Mouse (Mus musculus) frontal cortex, postnatal 25 days (tissue): ENCODE measurements around the gene Lrrc3c.
"Not testable (repeated sequence)": the region's sequence is repeated elsewhere in the genome, so short reads cannot be mapped to it uniquely, and the experiment has no call there.

Source experiments
- DNase-seq, 2 experiments: peaks; one replicate each; pipeline ENCODE4 v3.0.0; 2022; ENCODE audit warnings: low spot score in 2 of 2

The Lrrc3c gene

DNA sequence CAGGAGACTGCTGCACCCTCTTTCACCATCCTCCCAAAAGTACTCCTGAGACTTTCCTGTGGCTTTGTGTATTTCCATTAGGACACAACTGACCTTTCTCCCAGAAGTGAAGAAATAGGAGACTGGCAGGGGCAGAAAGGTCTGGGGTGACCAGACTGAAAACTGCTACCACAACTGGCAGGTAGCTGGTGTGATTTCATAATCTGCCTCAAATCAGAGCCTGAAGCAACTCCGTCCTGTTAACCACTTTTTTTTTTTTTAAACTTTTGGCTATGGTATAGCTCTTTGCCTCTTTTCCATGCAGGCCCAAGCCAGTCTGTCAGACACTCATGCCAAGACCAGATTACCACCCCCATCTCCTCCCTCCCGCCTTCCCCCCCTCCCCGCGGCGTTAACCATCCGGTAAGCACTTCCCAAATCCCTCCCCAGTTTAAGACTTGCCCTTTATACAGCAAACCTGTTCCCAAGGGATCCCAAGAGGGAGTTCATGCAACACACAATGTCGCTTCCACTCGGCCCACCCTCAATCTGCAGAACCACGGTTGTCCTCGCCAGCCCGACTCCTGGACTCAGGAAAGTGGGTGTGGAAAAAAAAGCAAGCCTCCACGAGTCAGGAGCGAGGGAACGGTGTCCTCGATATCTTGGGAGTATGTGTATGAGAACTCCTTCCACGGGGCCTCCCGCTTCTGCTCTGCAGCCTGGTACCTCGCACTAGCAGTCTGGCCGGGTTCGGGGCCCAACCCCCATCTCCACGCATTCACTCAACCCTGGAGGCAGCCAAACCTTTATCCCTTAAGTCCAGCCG, 11.8 kb upstream of the Lrrc3c start:
- DNase-seq: no peak

DNA sequence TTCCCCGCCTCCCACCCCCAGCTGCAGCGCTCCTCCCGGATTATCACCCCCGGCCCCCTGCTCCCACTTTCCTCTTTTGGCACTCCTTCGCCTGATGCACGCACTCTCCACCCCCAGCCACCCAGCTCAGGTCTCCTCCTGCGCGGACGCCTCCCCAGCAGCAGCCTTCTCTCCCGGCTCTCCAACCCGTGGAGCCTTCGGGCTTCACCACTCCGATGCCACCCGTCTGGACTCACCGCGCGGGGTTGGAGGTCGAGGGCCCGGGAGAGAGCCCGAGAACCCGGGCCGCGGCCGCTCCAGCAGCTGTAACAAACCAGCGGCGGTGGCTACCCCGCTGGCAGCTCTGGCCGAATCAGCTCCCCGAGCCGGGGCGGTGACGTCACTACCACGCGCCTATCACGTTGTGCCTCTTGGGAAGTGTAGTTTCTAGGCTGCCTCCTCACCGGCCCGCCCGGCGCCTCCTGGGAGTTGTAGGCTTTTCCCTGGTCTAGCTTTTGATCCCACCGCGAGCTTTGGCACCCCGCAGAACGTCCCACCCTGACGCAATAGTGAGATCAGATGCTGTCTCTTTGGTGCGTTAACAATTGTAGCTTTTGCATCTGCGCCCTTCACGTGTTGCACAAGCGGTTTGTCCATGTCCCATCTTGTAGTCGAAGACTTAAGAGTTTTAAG, 11.1 kb upstream of the Lrrc3c start, which contains the start of gene Ormdl3:
TSS of gene Ormdl3 (minus strand) at position 477 of the 672 bp plus-strand sequence.
- peak; percentile 95 to 98 for DNase-seq

DNA sequence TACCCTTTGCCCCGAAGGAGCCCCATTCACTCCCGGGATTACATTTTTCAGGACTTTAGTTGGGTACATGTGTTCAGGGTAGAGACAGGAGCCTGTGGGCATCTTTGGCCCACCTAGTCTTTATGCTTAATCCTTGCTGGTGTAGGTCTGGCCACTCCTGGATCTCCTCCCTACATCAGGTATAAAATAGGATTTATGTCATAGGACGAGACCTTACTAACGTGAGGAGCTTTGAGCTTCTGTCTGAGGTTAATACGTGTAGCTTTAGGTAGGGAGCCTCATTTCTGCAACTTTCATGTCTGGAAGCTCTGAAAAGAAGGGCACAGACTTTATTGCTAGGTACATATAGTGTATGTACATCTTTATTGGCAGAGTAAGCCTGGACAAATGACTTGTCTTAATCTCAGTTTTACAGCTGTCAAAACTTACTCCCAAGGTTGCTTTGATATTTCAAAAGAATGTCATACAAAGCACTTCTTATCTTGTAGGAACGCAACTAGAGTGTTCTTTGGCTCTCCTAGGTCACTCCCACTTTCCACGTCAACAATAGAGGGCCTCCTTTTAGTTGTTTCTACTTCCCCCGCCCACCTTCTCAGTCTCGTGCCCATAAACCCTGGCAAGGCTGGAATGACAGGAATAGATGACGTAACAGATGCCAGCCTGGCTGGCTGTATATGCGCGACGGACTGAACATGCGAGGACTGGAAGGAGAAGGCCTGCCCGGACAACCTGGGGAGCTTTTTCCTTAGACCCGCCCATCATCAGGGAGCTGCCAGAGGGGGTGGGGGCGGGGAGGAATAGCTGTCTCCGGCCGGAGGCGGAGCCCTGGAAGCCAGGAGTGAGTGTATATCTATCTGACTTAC, 10.2 kb upstream of the Lrrc3c start:
- peak in 1 of 2 experiments; percentile 24 for DNase-seq

DNA sequence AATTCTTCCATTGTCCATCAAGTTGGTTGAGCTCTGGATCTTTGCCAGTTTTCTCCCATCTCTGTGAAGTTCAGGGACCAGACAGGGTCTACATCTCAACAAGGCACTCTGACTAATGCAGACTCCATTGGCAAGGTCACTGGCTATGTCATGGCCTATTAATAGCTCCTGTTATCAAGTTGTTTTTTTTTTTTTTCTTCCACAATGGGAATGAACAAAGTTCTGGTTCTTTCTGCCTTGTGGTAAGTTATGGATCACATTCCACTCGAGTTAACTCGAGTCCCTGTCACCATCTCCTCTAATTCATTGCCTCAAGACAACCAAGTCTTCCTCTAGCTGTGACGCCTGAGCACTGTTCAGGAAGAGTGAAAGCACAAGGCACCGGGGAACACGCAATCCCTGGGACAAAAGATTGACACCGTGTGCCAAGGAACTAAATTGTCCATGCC, 9.2 kb upstream of the Lrrc3c start:
- no peak for DNase-seq

DNA sequence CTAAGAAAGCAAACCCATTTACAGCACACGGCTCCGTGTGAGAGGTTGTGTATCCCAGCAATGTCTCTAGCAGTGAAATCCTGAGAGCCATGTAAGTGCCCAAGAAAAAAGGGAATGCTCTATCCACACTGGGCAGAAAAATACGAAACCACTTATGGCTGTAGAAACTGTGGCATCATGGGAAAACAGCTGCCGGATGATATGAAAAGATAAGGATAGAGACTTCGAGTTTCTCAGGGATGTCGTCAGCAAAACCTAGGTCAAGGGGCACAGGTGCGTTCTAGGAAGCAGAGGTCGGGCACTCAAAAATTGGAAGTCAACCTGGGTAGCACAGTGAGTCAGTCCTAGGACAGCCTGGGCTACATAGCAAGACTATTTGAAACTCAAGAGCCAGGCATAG, 8.8 kb upstream of the Lrrc3c start:
- no peak for DNase-seq

DNA sequence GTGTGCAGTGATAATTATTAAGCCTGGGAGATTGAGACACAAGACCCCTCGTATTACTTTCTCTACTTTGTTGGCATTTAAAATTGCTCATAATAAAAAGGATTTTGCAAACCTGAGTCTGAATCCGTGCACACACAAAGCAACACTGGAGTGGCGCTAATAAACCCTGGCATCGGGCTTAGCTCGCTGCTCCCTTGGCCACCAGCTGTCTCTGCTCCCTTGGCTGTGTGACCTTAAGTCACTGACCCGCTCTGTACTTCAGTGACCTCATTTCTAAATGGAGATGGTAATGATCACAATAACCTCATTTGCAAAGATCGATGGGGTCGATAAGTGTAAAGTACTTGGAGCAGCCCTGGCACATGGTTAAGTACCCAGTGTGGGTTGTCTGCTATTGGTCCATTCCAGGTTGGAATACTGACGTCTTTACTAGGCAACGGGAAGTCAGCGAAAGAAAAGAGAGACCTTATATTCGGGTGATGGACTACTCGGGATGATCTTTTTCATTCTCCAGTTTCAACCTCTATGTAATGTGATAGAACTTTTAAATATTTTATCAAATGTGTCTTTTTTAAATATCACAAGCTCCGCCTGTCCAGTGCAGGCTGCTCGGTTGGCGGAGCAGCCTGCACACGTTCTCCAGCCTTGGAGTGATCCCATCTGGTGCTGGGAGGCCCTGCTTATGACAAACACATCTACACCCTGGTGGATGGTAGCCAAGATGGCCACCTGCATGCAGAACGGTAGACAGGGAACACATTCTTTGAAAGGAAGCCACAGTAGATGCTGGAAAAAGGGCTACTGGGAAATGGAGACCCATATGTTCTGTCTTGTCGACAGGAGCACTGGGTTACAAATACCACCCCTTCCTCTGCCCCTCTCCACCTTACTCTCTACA, 7.3 kb upstream of the Lrrc3c start:
- no peak for DNase-seq

DNA sequence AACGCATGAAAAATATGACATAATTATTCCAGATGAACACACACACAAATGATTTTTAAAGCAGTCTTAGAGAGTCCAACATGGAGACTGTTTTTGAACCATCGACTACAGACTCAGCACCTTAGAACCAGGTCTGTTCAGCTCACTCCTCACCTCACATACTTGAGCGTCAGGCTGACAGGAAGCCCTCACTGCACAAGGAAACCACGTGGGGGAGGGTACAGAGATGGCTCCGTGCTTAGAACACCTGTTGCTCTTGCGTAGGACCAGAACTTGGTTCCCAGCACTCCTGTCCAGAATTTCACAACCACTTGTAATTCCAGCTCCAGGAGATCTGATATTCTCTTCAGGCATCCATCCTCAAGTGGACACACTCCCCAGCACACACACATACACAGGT, 3.1 kb upstream of the Lrrc3c start:
- DNase-seq: no peak

DNA sequence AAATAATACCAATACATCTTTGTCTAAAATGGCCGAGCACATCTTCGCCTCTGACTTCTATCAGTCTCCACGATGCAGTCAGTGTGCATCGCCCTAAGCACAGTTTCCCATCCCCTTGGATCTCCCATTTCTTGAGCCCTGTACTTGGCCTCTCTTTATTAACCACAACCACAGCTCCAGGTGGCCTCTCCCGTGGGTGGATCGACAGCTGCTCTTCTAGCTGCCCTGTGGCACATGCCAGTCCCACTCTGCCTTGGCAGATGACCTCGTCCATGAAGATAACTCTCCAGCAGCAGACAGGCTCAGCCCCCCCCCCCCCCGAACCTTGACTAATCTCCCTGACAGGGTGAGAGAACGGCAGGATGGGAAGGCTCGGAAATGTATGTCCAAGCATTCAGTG, 2.6 kb upstream of the Lrrc3c start:
- no peak for DNase-seq

DNA sequence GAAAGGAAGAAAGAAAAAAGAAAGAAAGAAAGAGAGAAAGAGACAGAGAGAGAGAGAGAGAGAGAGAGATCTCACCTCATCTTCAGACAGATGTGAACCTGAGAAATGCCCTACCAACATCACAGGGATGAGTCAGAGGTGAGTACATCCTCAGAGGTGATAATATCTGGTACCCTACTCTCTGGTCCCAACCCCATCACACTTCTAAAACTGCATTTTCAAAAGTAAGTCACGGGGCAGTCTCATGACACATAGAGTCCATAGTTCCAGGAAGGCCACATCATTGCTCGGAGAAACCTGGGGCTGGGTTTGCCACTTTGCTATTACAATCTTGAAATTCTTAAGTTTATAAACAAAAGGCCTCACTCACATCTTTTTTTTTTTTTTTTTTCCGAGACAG, 2.1 kb upstream of the Lrrc3c start:
- DNase-seq: no peak

DNA sequence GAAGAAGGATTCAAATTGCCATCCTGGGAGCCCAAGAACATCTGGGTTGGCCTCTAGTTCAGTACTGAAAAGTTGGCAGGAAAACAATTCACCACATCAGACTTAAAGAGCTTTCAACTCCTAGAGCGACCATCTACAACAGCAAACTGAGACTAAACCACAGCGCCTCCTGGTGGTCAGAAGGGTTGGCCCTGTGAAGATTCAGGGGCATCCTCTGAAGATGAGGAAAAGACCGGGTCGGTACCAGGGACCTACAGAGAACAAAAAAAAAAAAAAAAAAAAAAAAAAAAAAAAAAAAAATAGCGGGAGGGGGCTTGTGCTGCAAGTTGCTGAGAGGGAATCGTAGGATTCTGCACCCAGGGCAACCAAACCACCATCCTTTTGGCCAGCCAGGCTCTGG, 728 bp upstream of the Lrrc3c start:
- DNase-seq: no peak

DNA sequence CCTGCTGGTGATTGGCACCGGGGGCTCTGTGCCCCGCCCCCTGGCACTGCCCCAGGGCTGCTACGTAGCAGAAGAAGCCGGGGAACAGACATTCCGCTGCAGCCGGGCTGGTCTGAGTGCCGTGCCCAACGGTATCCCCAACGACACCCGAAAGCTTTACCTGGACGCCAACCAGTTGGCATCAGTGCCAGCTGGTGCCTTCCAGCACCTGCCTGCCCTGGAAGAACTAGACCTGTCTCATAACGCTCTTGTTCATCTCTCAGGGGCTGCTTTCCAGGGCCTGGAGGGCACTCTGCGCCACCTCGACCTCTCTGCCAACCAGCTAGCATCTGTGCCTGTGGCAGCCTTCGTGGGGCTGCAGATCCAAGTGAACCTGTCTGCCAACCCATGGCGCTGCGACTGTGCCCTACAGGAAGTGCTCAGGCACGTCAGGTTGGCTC, 780 bp downstream of the Lrrc3c start:
- DNase-seq: no peak

DNA sequence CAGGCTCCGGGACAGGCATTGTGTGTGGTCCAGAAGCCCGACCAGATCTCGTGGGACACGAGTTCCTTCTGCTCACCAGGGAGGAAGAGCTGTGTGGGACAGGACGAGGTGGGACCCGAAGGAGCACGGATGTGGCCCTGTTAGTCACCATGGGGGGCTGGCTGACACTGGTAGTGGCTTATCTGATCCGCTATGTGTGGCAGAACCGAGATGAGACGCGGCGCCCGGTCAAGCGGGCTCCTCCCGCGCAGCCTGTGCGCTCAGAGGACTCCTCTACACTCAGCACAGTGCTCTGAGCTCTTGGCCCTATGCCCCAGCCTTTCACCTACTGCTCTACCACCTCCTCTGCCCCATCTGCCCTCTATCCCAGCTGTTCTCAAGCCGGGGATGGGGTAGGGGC, 1.2 kb downstream of the Lrrc3c start:
- no peak for DNase-seq

DNA sequence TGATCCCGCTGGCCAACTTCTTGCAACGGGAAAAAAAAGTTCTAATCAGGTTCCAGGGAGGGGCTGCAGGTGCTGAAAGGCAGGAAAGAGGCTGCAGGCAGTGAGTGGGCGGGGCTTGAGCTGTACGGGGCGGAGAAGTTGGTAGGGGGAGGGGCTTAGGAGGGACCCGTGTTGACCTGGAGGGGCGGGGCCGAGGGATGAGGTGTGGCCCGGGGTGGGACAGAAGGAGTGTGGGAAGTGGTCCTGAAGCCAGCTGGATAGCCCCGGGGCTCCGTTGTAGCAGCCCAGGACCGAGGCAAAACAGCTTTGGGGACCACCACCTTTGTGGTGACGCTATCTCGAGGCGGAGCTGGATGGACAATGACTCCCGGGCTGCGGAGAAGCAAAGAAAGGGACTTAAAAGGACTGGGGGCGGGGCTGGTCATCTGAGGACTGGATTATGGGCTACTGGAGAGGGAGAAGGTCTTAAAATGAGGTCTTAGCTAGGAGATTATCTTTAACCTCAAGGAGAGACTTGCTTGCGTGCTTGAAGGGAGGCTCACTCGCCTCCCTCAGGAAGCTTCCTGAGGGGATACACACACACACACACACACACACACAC, 4.1 kb downstream of the Lrrc3c start:
- DNase-seq: no peak

DNA sequence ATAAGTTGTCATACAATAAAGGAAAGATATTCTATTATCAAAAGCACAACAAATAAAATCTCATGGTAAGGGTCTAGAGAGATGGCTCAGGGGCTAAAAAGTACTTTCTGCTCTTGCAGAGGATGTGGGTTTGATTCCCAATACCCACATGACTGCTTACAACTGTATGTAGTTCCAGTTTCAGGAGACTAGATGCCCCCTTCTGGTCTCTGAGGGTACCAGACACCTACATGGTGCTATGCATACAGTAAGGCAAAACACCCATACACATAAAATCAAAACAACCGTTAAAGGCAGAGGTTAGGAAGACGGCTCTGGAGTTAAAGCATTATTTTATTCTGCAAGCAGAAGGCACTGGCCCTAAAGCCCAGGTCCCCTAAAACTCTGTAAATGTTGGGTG, 5.9 kb downstream of the Lrrc3c start:
- DNase-seq: no peak

DNA sequence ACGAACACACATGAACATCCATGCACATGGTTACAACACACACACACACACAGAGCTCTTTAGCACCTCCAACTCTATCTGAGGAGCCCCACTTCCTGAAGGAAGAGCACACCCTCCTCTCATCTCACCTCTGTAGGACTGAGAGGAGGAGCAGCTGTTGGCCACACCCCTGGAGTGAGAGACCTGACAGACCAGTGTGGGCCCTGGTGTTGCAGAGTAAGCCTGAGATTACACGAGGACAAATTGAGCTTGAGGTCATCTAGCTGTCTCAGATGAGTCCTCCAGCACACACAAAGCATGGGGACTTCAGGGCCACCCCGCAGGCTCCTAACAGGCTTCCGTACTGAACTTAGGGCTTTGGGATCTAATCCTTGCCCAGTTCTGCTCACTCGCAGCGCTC, 6.8 kb downstream of the Lrrc3c start:
- not testable (repeated sequence) for DNase-seq

DNA sequence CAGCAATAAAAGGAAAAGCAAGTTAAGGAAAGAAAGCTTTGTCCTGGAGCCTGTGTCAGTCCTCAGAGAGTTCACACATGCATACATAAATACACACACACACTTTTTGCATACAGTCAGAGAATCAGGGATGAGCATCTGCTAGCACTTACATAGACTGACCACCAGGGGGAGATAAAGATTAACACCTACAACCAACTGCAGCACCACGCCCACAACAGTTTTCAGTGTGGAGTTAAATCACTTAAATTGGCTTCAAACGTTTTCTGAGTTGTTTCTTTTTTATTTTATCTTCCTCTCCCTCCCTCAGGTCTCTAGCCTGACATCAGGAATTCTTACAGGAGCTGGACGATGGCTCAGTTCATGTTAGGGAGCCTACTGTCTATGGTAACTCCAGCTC, 8.7 kb downstream of the Lrrc3c start:
- no peak for DNase-seq

DNA sequence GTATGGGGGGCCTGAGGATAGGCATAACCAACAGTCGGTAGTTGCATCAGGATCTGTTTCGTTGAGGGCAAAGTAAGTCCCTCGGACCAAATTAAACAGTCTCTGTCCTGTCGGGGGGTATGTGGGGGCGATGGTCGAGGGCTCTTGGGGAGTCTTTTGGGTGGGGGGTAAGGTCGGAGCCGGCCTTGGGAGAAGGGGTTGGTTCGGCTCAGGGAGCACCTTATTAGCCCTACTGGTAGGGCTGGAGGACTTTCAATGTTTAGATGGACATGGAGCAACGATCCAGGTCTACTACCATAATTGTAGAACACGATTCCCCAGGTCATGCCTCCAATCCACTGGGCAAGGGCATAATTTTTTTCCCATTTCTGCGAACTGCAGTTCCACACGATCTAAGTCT, 22.7 kb downstream of the Lrrc3c start:
- no peak for DNase-seq

DNA sequence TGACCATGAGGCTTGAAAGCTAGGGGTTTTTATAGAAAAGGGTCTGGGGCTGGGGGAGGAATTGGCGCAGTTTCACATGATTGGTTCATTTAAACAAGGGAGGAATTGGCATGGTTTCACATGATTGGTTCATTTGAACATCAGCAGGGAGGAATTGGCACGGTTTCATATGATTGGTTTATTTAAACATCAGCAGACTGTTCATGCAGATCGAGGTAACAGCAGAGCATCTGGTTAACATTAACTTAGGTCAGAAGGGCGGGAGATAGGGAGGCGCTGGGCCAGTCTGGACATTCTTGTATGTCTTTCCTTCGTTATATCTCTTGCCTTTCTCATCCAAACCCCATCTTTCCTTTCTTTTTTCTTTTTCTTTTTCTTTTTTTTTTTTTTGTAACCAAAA, 25.9 kb downstream of the Lrrc3c start:
- DNase-seq: not testable (repeated sequence)

DNA sequence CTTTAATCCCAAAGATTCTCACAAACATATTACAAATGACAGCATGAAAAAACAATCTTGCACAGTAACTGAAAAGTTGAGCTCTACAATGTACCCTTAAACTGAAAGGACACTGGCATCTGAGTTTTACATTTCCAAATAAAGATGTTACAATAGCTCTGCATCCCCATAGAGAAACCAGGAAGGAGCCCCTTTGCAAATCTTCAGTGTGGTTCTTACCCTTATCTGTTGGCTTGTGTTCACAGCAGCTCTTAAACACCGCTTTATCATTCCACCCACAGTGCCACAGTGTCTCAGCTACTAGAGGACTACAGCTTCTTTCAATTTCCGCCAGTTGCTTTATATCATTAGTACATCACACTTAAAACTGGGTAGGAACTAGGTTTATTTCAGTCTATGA, 26.3 kb downstream of the Lrrc3c start:
- not testable (repeated sequence) for DNase-seq

DNA sequence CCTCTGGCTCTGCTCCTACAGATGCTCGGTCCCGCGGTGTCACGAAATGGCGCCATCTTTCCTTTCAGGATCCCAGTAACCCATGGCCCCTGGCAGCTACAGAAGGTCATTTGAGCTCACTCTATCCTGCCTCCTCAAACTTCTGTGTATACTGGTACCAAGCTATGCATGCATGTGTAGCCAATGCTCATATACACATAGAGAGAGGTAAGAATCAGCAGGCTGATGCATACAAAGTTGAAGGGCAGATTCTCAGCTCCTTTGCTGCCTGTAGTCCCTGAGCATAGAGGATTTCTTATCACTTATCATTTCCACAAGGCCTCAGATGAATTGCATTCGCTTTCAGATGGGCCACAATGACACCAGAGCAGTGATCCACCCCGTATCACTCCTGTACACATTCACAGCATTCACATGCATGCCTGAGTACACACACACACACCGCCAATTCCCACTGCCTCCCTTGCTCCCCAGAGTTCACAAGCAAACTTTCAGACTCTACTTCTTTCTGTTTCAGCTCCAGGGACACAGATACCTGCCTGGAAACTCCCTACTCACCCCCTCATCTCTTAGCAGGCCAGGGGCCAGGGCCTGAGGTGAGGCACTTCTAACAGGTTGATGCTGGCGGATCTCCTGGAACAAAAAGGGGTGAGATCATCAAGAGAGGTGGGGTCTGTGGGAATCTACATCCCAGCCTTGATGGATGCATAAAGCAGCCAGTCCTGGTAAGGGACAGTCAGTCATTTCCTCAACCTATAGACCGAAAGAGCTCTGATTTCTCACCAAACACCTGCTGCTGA, 27.7 kb downstream of the Lrrc3c start, which contains the start of the genes Gm12355 and Gsdma3:
TSS of gene Gm12355 (minus strand) at position 51 of the 800 bp plus-strand sequence.
TSS of gene Gsdma3 (plus strand) at position 750 of the 800 bp plus-strand sequence.
- DNase-seq: no peak
